8 mouse cellular contexts compared by ENCODE assay signal in the genomic region with DNA sequence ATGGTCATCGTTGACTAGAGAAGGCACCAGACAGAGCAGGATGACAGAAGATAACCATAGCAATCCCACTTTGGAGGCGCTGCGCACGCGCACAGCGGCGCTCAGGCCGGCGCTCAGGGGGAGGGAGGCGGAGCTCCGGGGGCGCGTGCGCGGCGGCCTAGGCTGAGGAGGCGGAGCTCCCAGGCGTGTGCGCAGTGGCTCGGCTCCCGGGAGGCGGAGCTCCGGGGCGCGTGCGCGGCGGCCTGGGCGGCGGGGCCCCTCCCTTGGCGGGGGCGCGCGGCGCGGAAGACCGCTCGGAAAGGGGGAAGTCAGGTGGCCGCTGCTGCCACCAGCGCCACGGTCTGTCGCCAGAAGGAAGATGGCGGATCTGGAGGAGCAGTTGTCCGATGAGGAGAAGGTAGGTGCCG. TPM values are rescaled to one million over a fixed set of nuclear protein-coding genes. Genes with fewer than 3 reads are reported as not detected.
DNase-seq lines count a peak whose midpoint lies in the region; ATAC-seq lines count a peak whose summit lies in the region.

No protein-coding gene starts in this region.

- peak overlapping the region; percentile 98 for H3K9ac ChIP-seq in hindbrain, embryonic 12.5 days

- DNase-seq in MN1 (ENCODE audit: low spot score), result peak; percentile 96
- peak; percentile 95 for DNase-seq in cerebellum, adult 9-10 months
- DNase-seq in frontal cortex, adult 2 months (ENCODE audit: extremely low spot score in 1 of 2, low spot score in 1 of 2), result peak; percentile 85 to 94
- peak; percentile 94 to 96 for DNase-seq in layer of hippocampus, postnatal 14 days (ENCODE audit: low spot score in 2 of 2)
- DNase-seq in lung, postnatal 14 days, result peak; percentile 95
- DNase-seq in retina, adult 2 months (ENCODE audit: low read depth, low spot score), result peak; percentile 89
- DNase-seq in thymus, postnatal 36 days, result peak; percentile 95 to 97

- H3K9me3 ChIP-seq in hindbrain, embryonic 12.5 days (replicated peaks), result peaks cover 4% of the 10 kb centered on the region; the same call in 1 of the 2 replicates

- H3K27me3 ChIP-seq in hindbrain, embryonic 12.5 days, result no peaks in the 10 kb centered on the region

- peaks cover 9% of the 10 kb centered on the region for H3K4me1 ChIP-seq in hindbrain, embryonic 12.5 days

- ATAC-seq in hindbrain, embryonic 12.5 days (ENCODE audit: low FRiP score), result peak; percentile 97

- WGBS in hindbrain, embryonic 12.5 days, result under 1% methylated on average over 33 of the region's 45 CpGs

- H3K4me2 ChIP-seq in hindbrain, embryonic 12.5 days (replicated peaks), result peak overlapping the region; percentile 47

- H3K4me3 ChIP-seq in hindbrain, embryonic 12.5 days, result peak overlapping the region; percentile 97

- H3K36me3 ChIP-seq in hindbrain, embryonic 12.5 days, result no peaks in the 10 kb centered on the region

- peak overlapping the region; percentile 98 for H3K27ac ChIP-seq in hindbrain, embryonic 12.5 days

RNA-seq across cellular contexts. Expression of a gene that starts 0.7 kb away (rescaled TPM):
- 151 and 174 TPM in 2 replicates for polyA plus RNA-seq in frontal cortex, adult 2 months (2012; rRNA removed)
- polyA plus RNA-seq in hindbrain, embryonic 12.5 days (2016; fragmentation: Nextera tagmentation; extraction: Ambion mirVana), result 224 and 257 TPM in 2 replicates
- total RNA-seq in layer of hippocampus, postnatal 14 days (2021), result 100 to 1,000 TPM; 282 to 285 TPM

RNA-seq across cellular contexts. Expression of a gene that starts 56.0 kb away (rescaled TPM):
- polyA plus RNA-seq in frontal cortex, adult 2 months (2012; rRNA removed), result 27.1 and 28.4 TPM in 2 replicates
- 47.2 and 49.1 TPM in 2 replicates for polyA plus RNA-seq in hindbrain, embryonic 12.5 days (2016; fragmentation: Nextera tagmentation; extraction: Ambion mirVana)
- 10 to 100 TPM; 40.8 to 42.2 TPM for total RNA-seq in layer of hippocampus, postnatal 14 days (2021)

Comparison
In these comparisons a context has a peak if more than half of its experiments do, and no peak if none do; other contexts are left out.
1. Peak in every context shown above with its lines: DNase-seq, ATAC-seq, H3K4me3 ChIP-seq and H3K27ac ChIP-seq.